Mouse (Mus musculus): ENCODE measurements around the gene Nacc1. TPM values are rescaled to one million over a fixed set of nuclear protein-coding genes. Genes with fewer than 3 reads are reported as not detected.

Gene Nacc1
- 13.0 and 14.2 TPM in 2 replicates for polyA plus RNA-seq (2015; fragmentation: Nextera tagmentation; extraction: Ambion mirVana)

GRCm38 (mm10) chr8:84687705-84688100, at the start of gene Nacc1:
TSS of gene Nacc1 (minus strand) at chr8:84687862.
- H3K9ac ChIP-seq (ENCODE audit: low read depth, low read length): peak within 1 kb of the TSS; percentile 99
- H3K36me3 ChIP-seq (ENCODE audit: control insufficient read depth, insufficient read depth, low read length): peaks cover 3% of the 10 kb centered on the region; the same call in 1 of the 2 replicates
- peaks cover 37% of the 10 kb centered on the region for H3K4me1 ChIP-seq (ENCODE audit: control insufficient read depth, insufficient read depth, low read length)
- WGBS: under 1% methylated on average over 36 of the region's 37 CpGs
- ATAC-seq: peak; percentile 87
- H3K27ac ChIP-seq (ENCODE audit: low read length): peak within 1 kb of the TSS; percentile 87
- H3K4me2 ChIP-seq (ENCODE audit: low read length): peak within 1 kb of the TSS; percentile 92
- no peaks in the 10 kb centered on the region for H3K27me3 ChIP-seq (ENCODE audit: control insufficient read depth, insufficient read depth, low read depth, low read length)
- H3K9me3 ChIP-seq (replicated peaks; ENCODE audit: control insufficient read depth, low read length, poor library complexity, severe bottlenecking): no peaks in the 10 kb centered on the region
- peak within 1 kb of the TSS; percentile 100 for H3K4me3 ChIP-seq (ENCODE audit: low read depth, low read length)

DNA sequence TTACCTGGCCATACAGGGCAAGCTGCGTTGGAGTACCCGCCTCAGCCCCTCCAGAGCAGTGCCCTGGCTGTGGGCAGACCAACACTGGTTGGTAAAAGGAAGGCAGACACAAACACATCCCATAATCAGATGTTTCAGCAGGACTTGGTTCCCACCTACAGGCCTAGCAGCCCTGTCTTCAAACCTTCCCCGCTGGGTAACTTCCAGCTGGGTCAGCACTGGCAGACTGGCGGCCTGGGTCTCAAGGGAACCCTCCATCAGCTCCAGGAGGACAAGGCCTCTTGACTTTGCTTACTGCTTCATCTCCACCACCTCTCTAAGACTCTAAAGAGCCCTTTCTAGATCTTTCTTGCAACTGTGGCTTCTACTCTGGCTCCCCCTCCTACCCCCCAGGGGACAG, 48.9 kb upstream of the Nacc1 start:
- no peak for ATAC-seq
- H3K36me3 ChIP-seq (ENCODE audit: control insufficient read depth, insufficient read depth, low read length): no peaks in the 10 kb centered on the region
- 75% methylated on average over 4 of the region's 4 CpGs for WGBS
- no peak overlapping the region for H3K4me3 ChIP-seq (ENCODE audit: low read depth, low read length)
- no peak overlapping the region for H3K4me2 ChIP-seq (ENCODE audit: low read length)
- no peak overlapping the region for H3K9ac ChIP-seq (ENCODE audit: low read depth, low read length)
- H3K9me3 ChIP-seq (replicated peaks; ENCODE audit: control insufficient read depth, low read length, poor library complexity, severe bottlenecking): no peaks in the 10 kb centered on the region
- H3K27me3 ChIP-seq (ENCODE audit: control insufficient read depth, insufficient read depth, low read depth, low read length): peaks cover 30% of the 10 kb centered on the region
- no peak overlapping the region for H3K27ac ChIP-seq (ENCODE audit: low read length)
- H3K4me1 ChIP-seq (ENCODE audit: control insufficient read depth, insufficient read depth, low read length): peaks cover 25% of the 10 kb centered on the region

- ATAC-seq: no peak
- H3K9me3 ChIP-seq (replicated peaks; ENCODE audit: control insufficient read depth, low read length, poor library complexity, severe bottlenecking): no peaks in the 10 kb centered on the region
- no peak overlapping the region for H3K9ac ChIP-seq (ENCODE audit: low read depth, low read length)
- peaks cover 28% of the 10 kb centered on the region for H3K4me1 ChIP-seq (ENCODE audit: control insufficient read depth, insufficient read depth, low read length)
- H3K27me3 ChIP-seq (ENCODE audit: control insufficient read depth, insufficient read depth, low read depth, low read length): peaks cover 21% of the 10 kb centered on the region
- no peak overlapping the region for H3K4me2 ChIP-seq (ENCODE audit: low read length)
- H3K4me3 ChIP-seq (ENCODE audit: low read depth, low read length): no peak overlapping the region
- 49% methylated on average over 2 of the region's 2 CpGs for WGBS
- H3K27ac ChIP-seq (ENCODE audit: low read length): no peak overlapping the region
- H3K36me3 ChIP-seq (ENCODE audit: control insufficient read depth, insufficient read depth, low read length): no peaks in the 10 kb centered on the region
Measured at GRCm38 (mm10) chr8:84735597-84735996, 47.9 kb upstream of the Nacc1 start.

GRCm38 (mm10) chr8:84734680-84735079, 47.0 kb upstream of the Nacc1 start:
- no peak overlapping the region for H3K4me2 ChIP-seq (ENCODE audit: low read length)
- H3K27me3 ChIP-seq (ENCODE audit: control insufficient read depth, insufficient read depth, low read depth, low read length): peaks cover 16% of the 10 kb centered on the region
- no peak overlapping the region for H3K9ac ChIP-seq (ENCODE audit: low read depth, low read length)
- no peak for ATAC-seq
- no peak overlapping the region for H3K27ac ChIP-seq (ENCODE audit: low read length)
- no peaks in the 10 kb centered on the region for H3K36me3 ChIP-seq (ENCODE audit: control insufficient read depth, insufficient read depth, low read length)
- H3K4me1 ChIP-seq (ENCODE audit: control insufficient read depth, insufficient read depth, low read length): peaks cover 32% of the 10 kb centered on the region
- no peak overlapping the region for H3K4me3 ChIP-seq (ENCODE audit: low read depth, low read length)
- 85% methylated on average over 2 of the region's 2 CpGs for WGBS
- no peaks in the 10 kb centered on the region for H3K9me3 ChIP-seq (replicated peaks; ENCODE audit: control insufficient read depth, low read length, poor library complexity, severe bottlenecking)

DNA sequence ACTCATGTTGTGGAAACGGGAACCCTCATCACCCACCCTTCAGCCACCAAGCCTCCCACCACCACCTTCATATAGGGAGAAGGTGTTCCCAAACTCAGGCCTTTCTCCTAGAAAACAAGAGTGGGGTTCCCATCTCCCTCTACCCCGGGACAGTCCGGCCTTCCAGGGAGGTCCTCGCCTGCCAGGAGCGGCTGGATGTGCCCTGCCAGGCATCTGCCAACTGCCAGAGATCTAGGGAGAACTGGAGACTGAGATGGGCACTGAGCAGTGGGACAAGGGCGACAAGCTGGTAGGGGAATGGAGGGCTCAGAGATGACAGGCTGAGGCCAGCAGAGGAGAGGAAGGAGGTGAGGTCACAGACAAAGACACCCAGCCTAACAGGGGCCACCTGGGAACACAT, 46.3 kb upstream of the Nacc1 start:
- no peak overlapping the region for H3K9ac ChIP-seq (ENCODE audit: low read depth, low read length)
- H3K27me3 ChIP-seq (ENCODE audit: control insufficient read depth, insufficient read depth, low read depth, low read length): peaks cover 11% of the 10 kb centered on the region
- ATAC-seq: no peak
- WGBS: 89% methylated on average over 6 of the region's 6 CpGs
- no peaks in the 10 kb centered on the region for H3K36me3 ChIP-seq (ENCODE audit: control insufficient read depth, insufficient read depth, low read length)
- no peak overlapping the region for H3K27ac ChIP-seq (ENCODE audit: low read length)
- H3K4me1 ChIP-seq (ENCODE audit: control insufficient read depth, insufficient read depth, low read length): peaks cover 32% of the 10 kb centered on the region
- H3K4me3 ChIP-seq (ENCODE audit: low read depth, low read length): no peak overlapping the region
- H3K9me3 ChIP-seq (replicated peaks; ENCODE audit: control insufficient read depth, low read length, poor library complexity, severe bottlenecking): no peaks in the 10 kb centered on the region
- no peak overlapping the region for H3K4me2 ChIP-seq (ENCODE audit: low read length)

GRCm38 (mm10) chr8:84732996-84733395, 45.3 kb upstream of the Nacc1 start:
- 0 out of 2 replicates have a peak overlapping the region, but pooled peaks have one; percentile 23 for H3K9ac ChIP-seq (ENCODE audit: low read depth, low read length)
- no peak overlapping the region for H3K4me3 ChIP-seq (ENCODE audit: low read depth, low read length)
- 53% methylated on average over 5 of the region's 6 CpGs for WGBS
- no peaks in the 10 kb centered on the region for H3K9me3 ChIP-seq (replicated peaks; ENCODE audit: control insufficient read depth, low read length, poor library complexity, severe bottlenecking)
- H3K4me1 ChIP-seq (ENCODE audit: control insufficient read depth, insufficient read depth, low read length): peaks cover 29% of the 10 kb centered on the region
- H3K27ac ChIP-seq (ENCODE audit: low read length): peak overlapping the region; percentile 81; the same call in 1 of the 2 replicates
- peaks cover 2% of the 10 kb centered on the region; the same call in 1 of the 2 replicates for H3K27me3 ChIP-seq (ENCODE audit: control insufficient read depth, insufficient read depth, low read depth, low read length)
- no peak overlapping the region for H3K4me2 ChIP-seq (ENCODE audit: low read length)
- H3K36me3 ChIP-seq (ENCODE audit: control insufficient read depth, insufficient read depth, low read length): no peaks in the 10 kb centered on the region
- ATAC-seq: no peak

- no peaks in the 10 kb centered on the region; the same call in 1 of the 2 replicates for H3K27me3 ChIP-seq (ENCODE audit: control insufficient read depth, insufficient read depth, low read depth, low read length)
- no peak overlapping the region for H3K9ac ChIP-seq (ENCODE audit: low read depth, low read length)
- peaks cover 27% of the 10 kb centered on the region for H3K4me1 ChIP-seq (ENCODE audit: control insufficient read depth, insufficient read depth, low read length)
- peak overlapping the region; percentile 81 for H3K27ac ChIP-seq (ENCODE audit: low read length)
- ATAC-seq: no peak
- H3K4me3 ChIP-seq (ENCODE audit: low read depth, low read length): no peak overlapping the region
- H3K9me3 ChIP-seq (replicated peaks; ENCODE audit: control insufficient read depth, low read length, poor library complexity, severe bottlenecking): no peaks in the 10 kb centered on the region
- H3K4me2 ChIP-seq (ENCODE audit: low read length): no peak overlapping the region
- no peaks in the 10 kb centered on the region for H3K36me3 ChIP-seq (ENCODE audit: control insufficient read depth, insufficient read depth, low read length)
- 68% methylated on average over 5 of the region's 5 CpGs for WGBS
Measured at GRCm38 (mm10) chr8:84732545-84732944, 44.9 kb upstream of the Nacc1 start.

GRCm38 (mm10) chr8:84731371-84732177, 43.9 kb upstream of the Nacc1 start:
- Histone ChIP-seq H3K36me3 (ENCODE audit: control insufficient read depth, insufficient read depth, low read length) (no peaks in the 10 kb centered on the region), H3K9me3 (replicated peaks; ENCODE audit: control insufficient read depth, low read length, poor library complexity, severe bottlenecking) (no peaks in the 10 kb centered on the region), H3K4me2 (ENCODE audit: low read length) (no peak overlapping the region), H3K27ac (ENCODE audit: low read length) (peak overlapping the region; percentile 81), H3K4me3 (ENCODE audit: low read depth, low read length) (no peak overlapping the region), H3K4me1 (ENCODE audit: control insufficient read depth, insufficient read depth, low read length) (peaks cover 27% of the 10 kb centered on the region), H3K9ac (ENCODE audit: low read depth, low read length) (no peak overlapping the region), H3K27me3 (ENCODE audit: control insufficient read depth, insufficient read depth, low read depth, low read length) (no peaks in the 10 kb centered on the region; the same call in 1 of the 2 replicates)
- WGBS: 63% methylated on average over 11 of the region's 11 CpGs
- no peak for ATAC-seq

Measured in midbrain, embryonic 16.5 days (tissue).